Mouse (Mus musculus): ENCODE measurements around the gene Stx3. TPM values are rescaled to one million over a fixed set of nuclear protein-coding genes. Genes with fewer than 3 reads are reported as not detected.

Gene Stx3
- 20.7 and 24.1 TPM in 2 replicates for polyA plus RNA-seq (2015; fragmentation: Nextera tagmentation; extraction: Ambion mirVana)

GRCm38 (mm10) chr19:11819143-11819700, at the start of gene Stx3:
TSS of gene Stx3 (minus strand) at chr19:11819403.
- Histone ChIP-seq H3K4me1 (replicated peaks) (peaks cover 33% of the 10 kb centered on the region), H3K4me3 (replicated peaks) (peak within 1 kb of the TSS; percentile 76), H3K9ac (replicated peaks) (peak within 1 kb of the TSS; percentile 85), H3K36me3 (no peaks in the 10 kb centered on the region), H3K9me3 (no peaks in the 10 kb centered on the region), H3K27me3 (peaks cover 22% of the 10 kb centered on the region), H3K27ac (no peak within 1 kb of the TSS; the same call in 1 of the 2 replicates), H3K4me2 (replicated peaks) (peak within 1 kb of the TSS; percentile 69)
- ATAC-seq: peak; percentile 3; the same call in 1 of the 2 replicates
- under 1% methylated on average over 20 of the region's 20 CpGs for WGBS

DNA sequence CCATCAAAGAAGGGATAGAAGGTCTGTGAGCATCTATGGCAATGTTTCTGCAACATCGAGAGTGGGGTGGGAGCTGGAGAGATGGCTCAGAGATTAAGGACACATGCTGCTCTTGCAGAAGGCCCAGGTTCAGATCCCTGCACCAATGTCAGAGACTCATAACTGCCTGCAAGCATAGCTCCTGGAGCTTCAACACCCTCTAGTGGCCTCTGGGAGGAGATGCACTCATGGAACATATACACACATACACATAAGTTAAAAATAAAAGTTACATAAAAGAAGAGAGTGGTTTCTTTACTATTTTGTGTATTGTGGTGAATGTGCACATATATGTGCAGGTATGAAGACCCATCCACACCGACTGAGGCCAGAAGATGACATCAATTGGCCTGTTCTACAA, 48.6 kb upstream of the Stx3 start:
- Histone ChIP-seq H3K27me3 (no peaks in the 10 kb centered on the region), H3K4me1 (replicated peaks) (no peaks in the 10 kb centered on the region), H3K4me3 (replicated peaks) (no peak overlapping the region), H3K36me3 (no peaks in the 10 kb centered on the region), H3K9ac (replicated peaks) (no peak overlapping the region), H3K4me2 (replicated peaks) (no peak overlapping the region), H3K27ac (no peak overlapping the region), H3K9me3 (no peaks in the 10 kb centered on the region)
- ATAC-seq: no peak
- WGBS: 78% methylated on average over 2 of the region's 2 CpGs

- H3K4me1 ChIP-seq (replicated peaks): no peaks in the 10 kb centered on the region
- no peak for ATAC-seq
- 100% methylated on average over 1 of the region's 1 CpGs for whole genome bisulfite sequencing
- H3K27me3 ChIP-seq: no peaks in the 10 kb centered on the region
- H3K9me3 ChIP-seq: no peaks in the 10 kb centered on the region
- H3K4me3 ChIP-seq (replicated peaks): no peak within 1 kb of the TSS
- no peak within 1 kb of the TSS for H3K4me2 ChIP-seq (replicated peaks)
- no peak within 1 kb of the TSS for H3K27ac ChIP-seq
- no peaks in the 10 kb centered on the region for H3K36me3 ChIP-seq
- no peak within 1 kb of the TSS for H3K9ac ChIP-seq (replicated peaks)
Measured at GRCm38 (mm10) chr19:11860966-11861365, 41.8 kb upstream of the Stx3 start, which contains the start of gene Olfr1418. TSS of gene Olfr1418 (minus strand) at chr19:11861066.

DNA sequence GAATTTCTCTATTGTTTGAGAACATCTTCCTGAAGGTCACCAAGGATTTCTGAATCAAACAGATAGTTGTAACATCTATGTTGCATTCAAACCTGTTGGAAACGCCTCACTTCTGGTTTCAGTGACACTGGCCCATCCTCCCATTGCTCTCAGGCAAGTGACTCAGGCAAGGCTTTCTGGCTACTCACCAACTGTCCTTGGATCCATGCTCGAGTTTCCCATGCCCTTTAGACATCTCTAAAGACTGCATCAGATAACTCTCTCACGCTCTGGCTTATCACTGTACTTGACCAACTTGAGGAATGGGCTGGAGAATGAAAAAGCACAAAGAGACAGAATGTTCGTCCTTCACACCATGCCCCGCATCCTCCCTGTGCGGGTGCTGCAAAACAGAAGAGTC, 37.3 kb upstream of the Stx3 start:
- Histone ChIP-seq H3K4me3 (replicated peaks) (no peak overlapping the region), H3K27ac (no peak overlapping the region), H3K9me3 (no peaks in the 10 kb centered on the region), H3K4me1 (replicated peaks) (no peaks in the 10 kb centered on the region), H3K36me3 (no peaks in the 10 kb centered on the region), H3K4me2 (replicated peaks) (no peak overlapping the region), H3K9ac (replicated peaks) (no peak overlapping the region), H3K27me3 (no peaks in the 10 kb centered on the region)
- no peak for ATAC-seq
- 81% methylated on average over 6 of the region's 6 CpGs for WGBS

DNA sequence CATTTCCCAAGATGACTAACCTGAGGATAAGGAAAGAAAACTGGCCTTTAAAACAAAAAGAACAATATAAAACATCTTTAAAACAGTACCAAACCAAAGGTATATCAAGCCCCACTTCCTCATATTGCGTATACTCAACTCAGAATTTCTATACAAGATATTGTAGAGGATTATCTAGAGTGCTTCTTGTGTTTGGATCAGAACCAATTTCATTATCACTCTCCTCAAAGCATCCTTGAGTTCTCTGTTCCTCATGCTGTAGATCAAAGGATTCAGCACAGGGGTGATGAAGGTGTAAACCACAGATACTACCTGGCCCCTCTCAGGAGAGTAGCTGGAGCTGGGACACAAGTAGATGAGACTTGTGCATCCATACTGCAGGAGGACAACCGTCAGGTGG, 35.6 kb upstream of the Stx3 start:
- Histone ChIP-seq H3K9ac (replicated peaks) (no peak overlapping the region), H3K27ac (no peak overlapping the region), H3K4me3 (replicated peaks) (no peak overlapping the region), H3K27me3 (no peaks in the 10 kb centered on the region), H3K36me3 (no peaks in the 10 kb centered on the region), H3K9me3 (no peaks in the 10 kb centered on the region), H3K4me1 (replicated peaks) (no peaks in the 10 kb centered on the region), H3K4me2 (replicated peaks) (no peak overlapping the region)
- ATAC-seq: no peak
- 86% methylated on average over 2 of the region's 2 CpGs for WGBS

- Histone ChIP-seq H3K4me3 (replicated peaks) (no peak overlapping the region), H3K4me2 (replicated peaks) (no peak overlapping the region), H3K9ac (replicated peaks) (no peak overlapping the region), H3K36me3 (no peaks in the 10 kb centered on the region), H3K27ac (no peak overlapping the region), H3K4me1 (replicated peaks) (no peaks in the 10 kb centered on the region), H3K27me3 (no peaks in the 10 kb centered on the region), H3K9me3 (no peaks in the 10 kb centered on the region)
- ATAC-seq: no peak
- WGBS: 75% methylated on average over 4 of the region's 4 CpGs
Measured at GRCm38 (mm10) chr19:11852652-11853051, 33.4 kb upstream of the Stx3 start.

DNA sequence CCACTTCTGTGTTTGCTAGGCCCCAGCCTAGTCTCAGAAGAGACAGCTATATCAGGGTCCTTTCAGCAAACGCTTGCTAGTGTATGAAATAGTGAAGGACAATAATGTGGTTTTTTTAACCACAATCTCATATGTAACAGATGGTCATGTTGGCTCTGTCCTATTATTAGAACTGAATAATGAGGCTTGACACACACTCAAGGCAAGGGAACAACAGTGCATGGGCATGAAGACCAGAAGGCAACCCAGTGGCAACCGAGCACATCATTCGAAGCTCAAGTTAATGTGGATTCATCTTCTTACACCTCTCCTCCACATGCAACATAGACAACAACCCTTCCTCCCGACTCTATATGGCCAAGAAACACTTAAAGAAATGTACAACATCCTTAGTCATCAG, 27.1 kb upstream of the Stx3 start:
- no peak overlapping the region for H3K27ac ChIP-seq
- no peaks in the 10 kb centered on the region for H3K9me3 ChIP-seq
- H3K4me2 ChIP-seq (replicated peaks): no peak overlapping the region
- no peaks in the 10 kb centered on the region for H3K27me3 ChIP-seq
- no peak overlapping the region for H3K4me3 ChIP-seq (replicated peaks)
- H3K4me1 ChIP-seq (replicated peaks): no peaks in the 10 kb centered on the region
- 85% methylated on average over 4 of the region's 4 CpGs for WGBS
- H3K36me3 ChIP-seq: no peaks in the 10 kb centered on the region
- H3K9ac ChIP-seq (replicated peaks): no peak overlapping the region
- no peak for ATAC-seq

GRCm38 (mm10) chr19:11839119-11839518, 19.9 kb upstream of the Stx3 start, which contains the start of gene Olfr1417:
TSS of gene Olfr1417 (minus strand) at chr19:11839219.
- H3K9me3 ChIP-seq: no peaks in the 10 kb centered on the region
- no peak within 1 kb of the TSS for H3K9ac ChIP-seq (replicated peaks)
- ATAC-seq: no peak
- no peaks in the 10 kb centered on the region for H3K27me3 ChIP-seq
- H3K27ac ChIP-seq: no peak within 1 kb of the TSS
- no peaks in the 10 kb centered on the region for H3K36me3 ChIP-seq
- WGBS: 85% methylated on average over 4 of the region's 4 CpGs
- no peaks in the 10 kb centered on the region for H3K4me1 ChIP-seq (replicated peaks)
- H3K4me3 ChIP-seq (replicated peaks): no peak within 1 kb of the TSS
- no peak within 1 kb of the TSS for H3K4me2 ChIP-seq (replicated peaks)

DNA sequence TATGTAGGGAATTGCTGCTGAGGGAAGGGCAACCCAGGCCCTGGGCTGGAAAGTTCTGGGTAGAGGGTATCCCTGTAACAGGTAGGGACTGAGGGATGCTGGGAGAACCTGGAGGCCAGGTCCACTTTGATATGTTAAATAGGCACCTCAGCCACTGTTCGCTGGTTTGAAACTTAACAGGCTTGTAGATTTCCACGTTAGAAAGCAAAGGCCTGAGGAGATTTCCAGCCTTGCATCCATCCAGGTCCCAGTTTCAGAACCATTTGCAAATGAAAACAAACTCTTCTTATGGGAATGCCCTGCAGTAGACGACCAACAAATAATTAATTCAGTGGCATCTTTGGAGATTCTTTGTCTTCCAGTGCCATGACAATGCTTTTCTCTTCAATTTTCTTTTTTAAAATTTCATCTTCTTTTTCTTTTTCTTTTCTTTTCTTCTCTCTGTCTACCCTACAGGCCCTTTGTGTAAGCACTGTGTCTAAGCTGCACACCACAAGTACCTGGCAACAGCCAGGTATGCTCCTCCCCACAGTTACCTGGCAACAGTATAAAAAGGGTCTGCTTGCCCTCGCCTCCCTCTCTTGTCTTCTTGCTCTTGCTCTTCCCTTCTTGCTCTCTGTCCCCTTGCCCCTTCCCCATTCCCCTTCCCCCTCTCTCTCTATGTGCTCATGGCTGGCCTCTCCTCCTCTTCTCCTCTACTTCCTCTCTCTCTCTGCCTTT, 4.3 kb upstream of the Stx3 start:
- ATAC-seq: no peak

DNA sequence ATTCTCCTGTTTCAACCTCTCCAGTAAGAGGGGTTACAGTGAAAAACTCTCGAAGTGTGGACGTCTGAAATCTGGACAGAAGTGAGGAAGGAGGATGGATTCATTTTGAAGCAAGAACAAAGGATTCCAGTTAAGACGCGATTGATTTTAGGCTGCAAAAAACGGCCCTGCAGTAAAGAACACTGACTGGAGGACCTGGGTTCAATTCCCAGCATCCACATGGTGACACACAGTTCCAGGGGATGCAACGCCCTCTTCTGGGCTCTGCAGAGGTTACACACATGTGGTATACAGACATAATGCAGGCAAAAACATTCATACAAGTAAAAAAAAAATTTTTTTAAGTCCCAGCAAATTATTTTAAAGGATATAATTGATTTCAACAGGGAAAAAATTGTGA, 1.0 kb upstream of the Stx3 start:
- H3K9ac ChIP-seq (replicated peaks): no peak overlapping the region
- H3K36me3 ChIP-seq: no peaks in the 10 kb centered on the region
- H3K27me3 ChIP-seq: peaks cover 22% of the 10 kb centered on the region
- H3K27ac ChIP-seq: no peak overlapping the region
- no peak for ATAC-seq
- H3K9me3 ChIP-seq: no peaks in the 10 kb centered on the region
- 32% methylated on average over 6 of the region's 6 CpGs for WGBS
- H3K4me3 ChIP-seq (replicated peaks): peak overlapping the region; percentile 76
- H3K4me2 ChIP-seq (replicated peaks): peak overlapping the region; percentile 69
- peaks cover 23% of the 10 kb centered on the region for H3K4me1 ChIP-seq (replicated peaks)

More for the DNA sequence above, 4.3 kb upstream of the Stx3 start:
- Histone ChIP-seq H3K27ac (no peak overlapping the region), H3K9me3 (no peaks in the 10 kb centered on the region), H3K36me3 (no peaks in the 10 kb centered on the region), H3K4me3 (replicated peaks) (no peak overlapping the region), H3K27me3 (peaks cover 4% of the 10 kb centered on the region; the same call in 1 of the 2 replicates), H3K9ac (replicated peaks) (no peak overlapping the region), H3K4me1 (replicated peaks) (peaks cover 13% of the 10 kb centered on the region), H3K4me2 (replicated peaks) (no peak overlapping the region)
- WGBS: 35% methylated on average over 4 of the region's 4 CpGs

DNA sequence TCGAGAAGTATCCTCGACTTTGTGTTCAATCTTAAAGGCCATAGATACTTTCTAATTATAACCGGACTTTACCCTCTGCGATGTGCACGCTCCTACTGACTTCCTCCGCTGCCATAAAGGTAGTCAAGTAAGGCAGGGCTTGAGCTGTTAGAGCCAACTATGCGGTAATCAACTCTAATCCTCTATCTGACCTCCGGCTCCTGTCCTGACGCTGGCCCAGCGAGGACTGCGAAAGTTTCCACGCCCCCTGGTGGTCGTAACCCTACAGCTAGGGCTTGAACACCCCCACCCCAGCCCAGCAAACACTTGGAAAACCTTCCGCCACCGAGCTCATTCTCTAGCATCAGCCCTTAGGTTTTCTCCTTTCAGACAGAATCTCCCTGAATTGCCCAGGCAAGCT, 597 bp upstream of the Stx3 start:
- no peak overlapping the region for H3K9ac ChIP-seq (replicated peaks)
- H3K9me3 ChIP-seq: no peaks in the 10 kb centered on the region
- peak overlapping the region; percentile 69 for H3K4me2 ChIP-seq (replicated peaks)
- no peak overlapping the region for H3K27ac ChIP-seq
- H3K4me1 ChIP-seq (replicated peaks): peaks cover 27% of the 10 kb centered on the region
- WGBS: under 1% methylated on average over 15 of the region's 15 CpGs
- peak; percentile 77 for ATAC-seq
- peaks cover 22% of the 10 kb centered on the region for H3K27me3 ChIP-seq
- no peaks in the 10 kb centered on the region for H3K36me3 ChIP-seq
- H3K4me3 ChIP-seq (replicated peaks): peak overlapping the region; percentile 76

DNA sequence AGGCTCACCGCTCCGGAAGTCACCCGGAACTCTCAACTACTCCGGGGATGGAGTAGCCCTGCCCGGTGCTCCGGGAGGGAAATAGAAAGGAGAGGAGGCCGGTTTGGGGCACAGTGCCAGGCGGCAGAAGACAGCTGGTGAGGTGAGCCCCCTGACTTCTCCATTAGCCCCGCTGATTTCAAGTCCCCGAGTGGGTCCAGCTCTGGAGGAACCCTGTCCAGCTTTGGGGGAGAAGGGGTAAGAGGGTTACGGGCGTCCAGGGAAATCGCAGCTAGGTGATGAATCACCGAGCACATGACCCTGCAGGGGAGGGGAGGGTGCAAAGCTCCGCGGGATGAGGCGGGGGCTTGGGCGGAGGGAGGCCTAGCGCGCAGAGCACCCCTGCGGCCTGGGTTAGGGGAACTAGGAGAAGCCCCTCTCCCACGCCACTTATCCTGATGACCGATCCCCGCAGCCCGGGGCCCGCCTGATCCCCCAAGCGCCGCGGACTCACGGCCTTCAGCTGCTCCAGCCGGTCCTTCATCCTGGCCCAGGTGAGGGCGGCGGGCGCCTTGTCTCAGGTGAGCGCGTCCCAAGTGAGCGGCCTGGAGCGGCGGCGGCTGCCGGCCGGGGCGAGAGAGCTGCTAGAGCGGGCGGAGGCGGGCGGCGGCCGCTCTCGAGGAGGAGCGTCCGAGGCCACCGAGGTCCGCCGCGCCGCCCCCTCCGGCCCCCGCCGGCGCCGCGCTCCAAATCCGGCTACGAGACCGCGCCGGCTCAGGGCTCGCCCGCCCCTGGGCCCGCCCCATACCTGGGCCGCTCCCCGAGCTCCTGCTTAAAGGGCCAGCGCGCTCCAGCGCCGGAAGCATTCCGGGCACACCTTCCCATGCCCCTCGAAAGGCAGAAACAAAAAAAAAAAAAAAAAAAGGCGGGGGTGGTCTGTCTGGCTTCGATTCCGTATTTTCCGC, 732 bp downstream of the Stx3 start:
- H3K4me3 ChIP-seq (replicated peaks): peak overlapping the region; percentile 76
- H3K9ac ChIP-seq (replicated peaks): peak overlapping the region; percentile 85
- no peak overlapping the region; the same call in 1 of the 2 replicates for H3K27ac ChIP-seq
- ATAC-seq: peak; percentile 84
- H3K36me3 ChIP-seq: no peaks in the 10 kb centered on the region
- under 1% methylated on average over 82 of the region's 83 CpGs for WGBS
- peaks cover 22% of the 10 kb centered on the region for H3K27me3 ChIP-seq
- H3K4me2 ChIP-seq (replicated peaks): peak overlapping the region; percentile 69
- H3K9me3 ChIP-seq: no peaks in the 10 kb centered on the region
- H3K4me1 ChIP-seq (replicated peaks): peaks cover 40% of the 10 kb centered on the region
